Mouse (Mus musculus) embryonic facial prominence, embryonic 15.5 days (tissue): ENCODE data around the gene Gabra5. TPM values are rescaled to one million over a fixed set of nuclear protein-coding genes. Genes with fewer than 3 reads are reported as not detected.

Experiments
- ATAC-seq: fragments of 200-750 bp; cut with Nextera tagmentation; 2 replicates; pipeline ENCODE4 v1.8.0; 2017; ENCODE audit warnings: low read depth, moderate TSS enrichment; ENCODE audit not compliant: insufficient number of reproducible peaks, low FRiP score, low TSS enrichment
- H3K27ac ChIP-seq: fragments of 300-500 bp; sonication (generic); replicated peaks from 2 replicates; pipeline ENCODE4 v1.5.1; 2015; ENCODE audit warnings: mild to moderate bottlenecking, inconsistent platforms
- H3K27me3 ChIP-seq: fragments of 300-500 bp; sonication (generic); 2 replicates; pipeline ENCODE4 v1.6.1; 2015; ENCODE audit warnings: inconsistent platforms
- H3K36me3 ChIP-seq: fragments of 300-500 bp; sonication (generic); 2 replicates; pipeline ENCODE4 v1.6.1; 2015; ENCODE audit warnings: mild to moderate bottlenecking, inconsistent platforms
- H3K4me1 ChIP-seq: fragments of 300-500 bp; sonication (generic); 2 replicates; pipeline ENCODE4 v1.6.1; 2015; ENCODE audit warnings: inconsistent platforms
- H3K4me2 ChIP-seq: fragments of 300-500 bp; sonication (generic); replicated peaks from 2 replicates; pipeline ENCODE4 v1.6.1; 2015; ENCODE audit warnings: mild to moderate bottlenecking, inconsistent platforms
- H3K4me3 ChIP-seq: fragments of 300-500 bp; sonication (generic); replicated peaks from 2 replicates; pipeline ENCODE4 v1.5.1; 2015; ENCODE audit warnings: mild to moderate bottlenecking, inconsistent platforms
- H3K9ac ChIP-seq: fragments of 300-500 bp; sonication (generic); 2 replicates; pipeline ENCODE4 v1.6.1; 2015; ENCODE audit warnings: inconsistent platforms
- H3K9me3 ChIP-seq: fragments of 300-500 bp; sonication (generic); replicated peaks from 2 replicates; pipeline ENCODE4 v1.6.1; 2016; ENCODE audit warnings: inconsistent platforms
- WGBS: fragments of 180-500 bp; shearing (Covaris S2); methylation state at CpG from one replicate; pipeline ENCODE4 v1.1.7; 2015; 5-methylcytosine and 5-hydroxymethylcytosine counted together
- polyA plus RNA-seq: library from polyadenylated mRNA; unstranded; fragments of >200 nt; fragmentation: Nextera tagmentation; extraction: Ambion mirVana; gene quantifications from 2 replicates; pipeline ENCODE4 v1.2.1, GENCODE M21; 2015

The Gabra5 gene
- polyA plus RNA-seq, 1 experiment from 2014 or later = 1.5 TPM

DNA sequence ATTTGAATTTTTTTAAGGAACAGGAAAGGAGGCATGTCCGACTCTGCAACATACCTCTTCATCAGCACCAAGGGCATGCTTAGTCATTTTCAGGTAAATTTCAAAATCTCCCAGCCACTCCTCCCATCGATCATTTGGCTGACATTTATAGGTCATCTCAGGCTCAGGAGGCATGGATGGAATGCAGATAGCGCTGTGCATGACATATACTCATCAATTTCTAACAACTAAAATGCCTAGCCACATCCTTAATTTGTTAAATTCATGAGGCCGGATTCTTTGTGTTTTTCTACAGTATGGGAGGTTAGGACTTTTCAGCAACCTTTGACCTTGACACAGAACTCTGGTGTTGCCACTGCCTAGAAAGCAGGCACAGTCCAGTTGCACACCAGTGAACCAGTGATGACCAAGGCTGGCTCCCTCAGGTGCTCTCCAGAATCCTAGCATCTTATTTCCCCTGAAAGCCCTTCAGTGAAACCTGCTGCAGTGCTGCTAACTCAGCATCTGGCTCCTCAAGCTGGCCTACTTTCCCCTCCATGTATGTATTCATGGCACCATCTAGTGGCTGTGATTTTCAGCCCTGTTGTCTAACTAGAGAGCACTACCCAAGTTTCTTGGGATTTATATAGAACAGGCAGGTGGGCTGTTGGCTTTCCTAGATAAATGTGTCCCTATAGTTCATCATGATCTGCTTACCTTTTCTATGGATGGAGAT is 35.9 kb downstream of the Gabra5 start:
- no peaks in the 10 kb centered on the region for H3K9me3 ChIP-seq
- no peak overlapping the region for H3K9ac ChIP-seq
- WGBS = 73% methylated on average over 4 of the region's 4 CpGs

DNA sequence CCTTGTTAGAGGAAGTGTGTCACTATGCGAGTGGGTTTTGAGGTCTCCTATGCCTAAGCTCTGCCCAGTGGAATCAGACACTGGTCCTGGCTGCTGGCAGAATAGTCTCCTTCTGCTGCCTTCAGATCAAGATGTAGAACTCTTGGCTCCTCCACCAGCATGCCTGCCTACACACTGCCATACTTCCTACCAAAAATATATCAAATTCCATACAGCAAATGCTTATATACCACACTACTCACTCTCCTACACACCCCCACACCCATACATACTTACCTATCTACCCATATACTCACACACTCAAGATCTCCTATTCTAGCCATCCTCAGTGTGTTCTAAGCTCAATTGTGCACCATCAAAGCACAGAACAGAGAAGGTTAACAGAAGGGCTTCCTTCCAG is 38.5 kb downstream of the Gabra5 start:
- ATAC-seq = no peak
- no peak overlapping the region for H3K4me2 ChIP-seq
- H3K36me3 ChIP-seq = no peaks in the 10 kb centered on the region
- no peaks in the 10 kb centered on the region for H3K9me3 ChIP-seq
- H3K9ac ChIP-seq = no peak overlapping the region
- no peaks in the 10 kb centered on the region for H3K4me1 ChIP-seq
- H3K4me3 ChIP-seq = no peak overlapping the region
- 95% methylated on average over 1 of the region's 1 CpGs for WGBS
- H3K27ac ChIP-seq = no peak overlapping the region
- no peaks in the 10 kb centered on the region for H3K27me3 ChIP-seq

More for the DNA sequence above, 35.9 kb downstream of the Gabra5 start:
- ATAC-seq = no peak; the same call in 1 of the 2 replicates
- Histone ChIP-seq H3K27ac (no peak overlapping the region), H3K4me3 (no peak overlapping the region), H3K27me3 (no peaks in the 10 kb centered on the region), H3K4me1 (no peaks in the 10 kb centered on the region), H3K4me2 (no peak overlapping the region), H3K36me3 (no peaks in the 10 kb centered on the region)

GRCm38 (mm10) chr7:57460354-57460753 is 49.5 kb downstream of the Gabra5 start:
- 64% methylated on average over 5 of the region's 5 CpGs for WGBS
- H3K4me2 ChIP-seq = no peak overlapping the region
- ATAC-seq = no peak

GRCm38 (mm10) chr7:57448239-57448638 is 61.6 kb downstream of the Gabra5 start:
- Histone ChIP-seq H3K27me3 (no peaks in the 10 kb centered on the region), H3K4me3 (no peak overlapping the region), H3K4me2 (no peak overlapping the region), H3K4me1 (no peaks in the 10 kb centered on the region), H3K9ac (no peak overlapping the region), H3K27ac (no peak overlapping the region), H3K36me3 (no peaks in the 10 kb centered on the region), H3K9me3 (no peaks in the 10 kb centered on the region)
- 71% methylated on average over 1 of the region's 1 CpGs for WGBS
- no peak for ATAC-seq

More at GRCm38 (mm10) chr7:57460354-57460753, 49.5 kb downstream of the Gabra5 start:
- Histone ChIP-seq H3K9me3 (no peaks in the 10 kb centered on the region), H3K36me3 (no peaks in the 10 kb centered on the region), H3K27ac (no peak overlapping the region), H3K27me3 (no peaks in the 10 kb centered on the region), H3K4me3 (no peak overlapping the region), H3K9ac (no peak overlapping the region), H3K4me1 (no peaks in the 10 kb centered on the region)

- Histone ChIP-seq H3K9ac (no peak overlapping the region), H3K4me2 (no peak overlapping the region), H3K27ac (no peak overlapping the region), H3K4me3 (no peak overlapping the region), H3K36me3 (no peaks in the 10 kb centered on the region), H3K27me3 (no peaks in the 10 kb centered on the region), H3K4me1 (no peaks in the 10 kb centered on the region), H3K9me3 (no peaks in the 10 kb centered on the region)
- ATAC-seq = no peak
- 81% methylated on average over 1 of the region's 1 CpGs for WGBS
Measured at GRCm38 (mm10) chr7:57422675-57423074, 87.2 kb downstream of the Gabra5 start.

DNA sequence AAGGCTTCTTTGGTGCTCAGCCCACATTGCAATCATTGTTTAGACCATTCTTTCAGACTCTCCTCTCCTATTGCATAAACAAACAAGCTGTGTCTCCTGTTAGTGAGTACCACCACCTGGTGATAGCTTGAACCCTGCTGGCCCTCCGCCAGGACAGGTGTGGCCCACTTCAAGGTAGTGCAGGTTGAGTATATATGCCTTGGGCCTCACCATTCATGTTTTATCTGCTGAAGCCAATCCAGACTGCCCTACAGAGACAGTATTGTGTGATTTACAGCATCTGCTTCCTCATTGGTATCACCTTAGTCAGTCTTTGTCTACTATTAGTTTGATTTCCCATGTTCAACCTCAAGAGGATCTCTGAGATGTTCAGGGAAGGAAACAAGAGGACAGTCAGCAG is 88.8 kb downstream of the Gabra5 start:
- 92% methylated on average over 1 of the region's 1 CpGs for WGBS
- Histone ChIP-seq H3K36me3 (no peaks in the 10 kb centered on the region), H3K4me1 (no peaks in the 10 kb centered on the region)

DNA sequence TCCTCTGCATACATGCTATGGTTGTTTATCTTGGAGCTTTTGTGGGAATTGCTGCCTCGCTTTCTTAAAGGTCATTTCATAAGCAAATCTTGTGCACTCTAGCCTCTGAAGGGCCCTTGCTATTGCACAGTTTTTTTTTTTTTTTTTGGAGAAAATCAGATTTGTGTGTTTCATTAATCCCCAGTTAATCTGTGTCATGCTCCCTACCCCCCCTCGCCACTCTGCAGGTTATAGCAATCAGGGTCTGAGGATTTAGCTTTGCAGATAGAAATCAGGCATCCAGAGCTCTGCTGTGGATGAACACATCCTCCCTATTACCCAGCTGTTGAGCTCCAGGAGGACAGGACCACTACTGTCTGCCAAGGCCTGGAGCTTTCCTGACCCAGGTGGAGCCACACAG is 90.5 kb downstream of the Gabra5 start, which contains the start of gene Gabrb3:
Gene Gabrb3 (plus strand): TSS at position 301 of the 400 bp plus-strand sequence.
- 81% methylated on average over 2 of the region's 2 CpGs for WGBS
- Histone ChIP-seq H3K27ac (no peak within 1 kb of the TSS), H3K9ac (no peak within 1 kb of the TSS), H3K4me2 (no peak within 1 kb of the TSS), H3K36me3 (no peaks in the 10 kb centered on the region), H3K4me3 (no peak within 1 kb of the TSS), H3K9me3 (no peaks in the 10 kb centered on the region), H3K27me3 (no peaks in the 10 kb centered on the region), H3K4me1 (no peaks in the 10 kb centered on the region)
- ATAC-seq = no peak

More for the DNA sequence above, 88.8 kb downstream of the Gabra5 start:
- no peaks in the 10 kb centered on the region for H3K9me3 ChIP-seq
- H3K9ac ChIP-seq = no peak overlapping the region
- no peaks in the 10 kb centered on the region for H3K27me3 ChIP-seq
- no peak overlapping the region for H3K4me3 ChIP-seq
- ATAC-seq = no peak
- H3K4me2 ChIP-seq = no peak overlapping the region
- H3K27ac ChIP-seq = no peak overlapping the region

- H3K27ac ChIP-seq = no peak overlapping the region
Measured at GRCm38 (mm10) chr7:57412896-57413295, 97.0 kb downstream of the Gabra5 start.

DNA sequence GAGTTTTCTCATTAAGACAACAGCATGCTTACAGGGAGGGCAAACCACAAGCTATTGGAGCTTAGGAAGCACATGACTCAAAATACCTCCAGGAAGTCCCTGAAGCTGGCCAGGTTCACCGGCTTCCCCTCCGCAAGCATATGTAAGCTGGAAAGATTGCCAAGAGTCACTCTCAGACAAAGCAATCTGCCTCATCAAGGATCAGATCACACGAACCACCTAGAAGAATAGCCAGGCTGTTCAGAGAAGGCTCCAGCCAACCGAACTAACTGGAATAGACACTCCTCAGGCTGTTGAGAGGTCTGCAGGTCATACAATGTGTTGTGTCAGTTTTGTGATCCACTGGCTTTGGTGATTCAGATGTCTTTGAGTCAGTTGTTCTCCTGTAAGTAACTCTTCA is 98.7 kb downstream of the Gabra5 start:
- Histone ChIP-seq H3K27me3 (no peaks in the 10 kb centered on the region), H3K9me3 (no peaks in the 10 kb centered on the region), H3K27ac (no peak overlapping the region), H3K4me2 (no peak overlapping the region), H3K36me3 (no peaks in the 10 kb centered on the region), H3K4me3 (no peak overlapping the region), H3K4me1 (no peaks in the 10 kb centered on the region), H3K9ac (no peak overlapping the region)
- WGBS = 73% methylated on average over 4 of the region's 4 CpGs
- no peak for ATAC-seq

More at GRCm38 (mm10) chr7:57412896-57413295, 97.0 kb downstream of the Gabra5 start:
- Histone ChIP-seq H3K4me1 (no peaks in the 10 kb centered on the region), H3K9me3 (no peaks in the 10 kb centered on the region), H3K4me3 (no peak overlapping the region), H3K36me3 (no peaks in the 10 kb centered on the region), H3K4me2 (no peak overlapping the region), H3K9ac (no peak overlapping the region), H3K27me3 (no peaks in the 10 kb centered on the region)
- 33% methylated on average over 1 of the region's 1 CpGs for WGBS
- no peak for ATAC-seq

- ATAC-seq = no peak
- Histone ChIP-seq H3K9ac (no peak overlapping the region), H3K9me3 (no peaks in the 10 kb centered on the region), H3K36me3 (no peaks in the 10 kb centered on the region), H3K4me3 (no peak overlapping the region), H3K27ac (no peak overlapping the region), H3K4me1 (no peaks in the 10 kb centered on the region), H3K4me2 (no peak overlapping the region), H3K27me3 (peaks cover 4% of the 10 kb centered on the region; the same call in 1 of the 2 replicates)
- WGBS = 81% methylated on average over 4 of the region's 4 CpGs
Measured at GRCm38 (mm10) chr7:57393551-57393950, 116.3 kb downstream of the Gabra5 start.

- no peak overlapping the region for H3K4me3 ChIP-seq
- no peak overlapping the region for H3K27ac ChIP-seq
- H3K27me3 ChIP-seq = peaks cover 31% of the 10 kb centered on the region
- no peaks in the 10 kb centered on the region for H3K36me3 ChIP-seq
- 37% methylated on average over 4 of the region's 4 CpGs for WGBS
- H3K9me3 ChIP-seq = no peaks in the 10 kb centered on the region
- ATAC-seq = no peak
- H3K4me2 ChIP-seq = no peak overlapping the region
- peaks cover 11% of the 10 kb centered on the region; the same call in 1 of the 2 replicates for H3K4me1 ChIP-seq
- H3K9ac ChIP-seq = no peak overlapping the region
Measured at GRCm38 (mm10) chr7:57390046-57390445, 119.8 kb downstream of the Gabra5 start.

DNA sequence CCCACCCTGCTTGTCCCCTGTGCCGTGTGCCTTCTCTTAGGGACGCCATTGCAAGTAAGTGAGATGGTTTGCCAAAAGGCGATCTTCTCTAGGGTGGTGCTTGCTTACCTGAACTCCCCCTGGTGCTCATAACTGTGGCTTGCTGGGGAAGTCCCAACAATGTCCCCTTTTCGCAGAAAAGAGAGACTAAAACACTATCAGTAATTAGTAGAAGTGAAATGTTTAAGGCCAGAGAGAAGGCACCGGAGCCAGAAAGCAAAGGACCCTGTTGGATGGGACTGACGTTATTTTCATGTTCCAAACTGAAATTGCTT is 122.6 kb downstream of the Gabra5 start:
- Histone ChIP-seq H3K9me3 (no peaks in the 10 kb centered on the region), H3K36me3 (no peaks in the 10 kb centered on the region), H3K4me2 (peak overlapping the region; percentile 88), H3K27ac (no peak overlapping the region), H3K4me1 (peaks cover 11% of the 10 kb centered on the region; the same call in 1 of the 2 replicates), H3K9ac (no peak overlapping the region), H3K27me3 (peaks cover 31% of the 10 kb centered on the region), H3K4me3 (peak overlapping the region; percentile 49)
- ATAC-seq = no peak
- 21% methylated on average over 6 of the region's 6 CpGs for WGBS
